Mouse (Mus musculus): ENCODE results near the gene Hint2. TPM values are rescaled to one million over a fixed set of nuclear protein-coding genes. Genes with fewer than 3 reads are reported as not detected.

Gene Hint2
- total and polyA plus RNA-seq, 3 experiments: 6.4 to 27.9 (median 17.8) TPM

DNA sequence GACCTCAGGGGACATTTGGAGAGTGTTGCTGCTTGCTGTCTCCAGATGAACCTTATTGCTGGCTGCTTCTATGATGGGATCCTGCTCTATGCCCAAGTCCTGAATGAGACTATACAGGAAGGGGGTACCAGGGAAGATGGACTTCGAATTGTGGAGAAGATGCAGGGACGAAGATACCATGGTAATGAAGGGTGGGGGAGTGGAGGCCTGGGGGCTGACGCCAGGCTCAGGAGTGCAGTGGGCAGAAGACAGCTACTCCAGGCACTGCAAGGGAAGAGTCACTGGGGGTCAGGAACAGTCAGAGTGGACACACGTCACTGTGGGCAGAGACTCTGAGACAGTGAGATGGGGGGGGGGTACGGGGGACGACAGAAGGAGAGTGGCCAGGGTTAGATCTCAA lies 15.8 kb downstream of the Hint2 start:
- no peak for DNase-seq (ENCODE audit: extremely low read depth)
- dilution Hi-C loops (cut with MboI; ENCODE audit: extremely low pct_ligation_motif_present, extremely low pct_unique_long_range_greater_than_20kb, low sequenced_read_pairs): no loop called here
- Histone ChIP-seq H3K9ac (ENCODE audit: insufficient read depth, low read depth) (no peak overlapping the region), H3K27ac (ENCODE audit: insufficient read depth, low read depth) (no peak overlapping the region), H3K9me3 (replicated peaks; ENCODE audit: low read length) (no peaks in the 10 kb centered on the region), H3K4me3 (replicated peaks in 1 of 3; ENCODE audit: low read depth in 2 of 3, low read length in 2 of 3, poor library complexity in 1 of 3) (no peak overlapping the region), H3K36me3 (replicated peaks in 1 of 2; ENCODE audit: control insufficient read depth in 1 of 2, insufficient read depth in 1 of 2, low read length in 1 of 2) (no peaks in the 10 kb centered on the region), H3K4me1 (ENCODE audit: control insufficient read depth in 1 of 2, insufficient read depth in 2 of 2) (peaks cover 5 to 6% of the 10 kb centered on the region in 2 experiments; a peak in 1 of 4 replicates), H3K27me3 (replicated peaks) (peaks cover 32% of the 10 kb centered on the region), H3K79me2 (replicated peaks; ENCODE audit: control insufficient read depth, extremely low read depth, insufficient read depth, poor library complexity, severe bottlenecking) (no peaks in the 10 kb centered on the region), H3K4me2 (ENCODE audit: insufficient read depth, low read depth, poor library complexity, severe bottlenecking) (no peak overlapping the region)
- no peak for TF ChIP-seq TCF12 (IDR thresholded peaks at IDR 0.05; ENCODE audit: low read depth, low read length)
- TF ChIP-seq MXI1 (IDR thresholded peaks at IDR 0.05; ENCODE audit: low read depth, low read length): no peak
- TF ChIP-seq MEF2A (IDR thresholded peaks at IDR 0.05; ENCODE audit: borderline replicate concordance, low read depth, low read length): no peak
- TF ChIP-seq HCFC1 (IDR thresholded peaks at IDR 0.05; ENCODE audit: low read depth, low read length): no peak
- no peak for TF ChIP-seq BHLHE40 (IDR thresholded peaks at IDR 0.05; ENCODE audit: low read depth, low read length)
- no peak for TF ChIP-seq MAFK (IDR thresholded peaks at IDR 0.05; ENCODE audit: insufficient replicate concordance, low read length)
- TF ChIP-seq ZMIZ1 (IDR thresholded peaks at IDR 0.05; ENCODE audit: low read depth, low read length): no peak
- no peak for TF ChIP-seq SIN3A (IDR thresholded peaks at IDR 0.05; ENCODE audit: low read length)
- no peak for TF ChIP-seq POLR2A (IDR thresholded peaks at IDR 0.05; ENCODE audit: low read depth, low read length)
- TF ChIP-seq KAT2A (IDR thresholded peaks at IDR 0.05; ENCODE audit: insufficient replicate concordance, low read length): no peak
- no peak for TF ChIP-seq ETS1 (conservative IDR thresholded peaks at IDR 0.05; ENCODE audit: low read depth, low read length)
- no peak for TF ChIP-seq JUN (IDR thresholded peaks at IDR 0.05; ENCODE audit: insufficient read depth, low read depth, low read length)
- no peak for TF ChIP-seq UBTF (IDR thresholded peaks at IDR 0.05; ENCODE audit: low read depth, low read length)
- no peak for TF ChIP-seq ELF1 (IDR thresholded peaks at IDR 0.05; ENCODE audit: low read depth, low read length)
- TF ChIP-seq ZC3H11A (IDR thresholded peaks at IDR 0.05; ENCODE audit: low read depth, low read length): no peak
- no peak for TF ChIP-seq E2F4 (IDR thresholded peaks at IDR 0.05; ENCODE audit: insufficient replicate concordance, low read depth, low read length)
- no peak for TF ChIP-seq SMC3 (IDR thresholded peaks at IDR 0.05; ENCODE audit: low read depth, low read length)
- no peak for TF ChIP-seq TBP (conservative IDR thresholded peaks at IDR 0.05; ENCODE audit: low read depth, low read length)
- TF ChIP-seq IRF4 (IDR thresholded peaks at IDR 0.05; ENCODE audit: low read depth, low read length): no peak
- in situ Hi-C loops (cut with MboI; ENCODE audit: low pct_ligation_motif_present, low pct_unique_long_range_greater_than_20kb, low sequenced_read_pairs): no loop called here

DNA sequence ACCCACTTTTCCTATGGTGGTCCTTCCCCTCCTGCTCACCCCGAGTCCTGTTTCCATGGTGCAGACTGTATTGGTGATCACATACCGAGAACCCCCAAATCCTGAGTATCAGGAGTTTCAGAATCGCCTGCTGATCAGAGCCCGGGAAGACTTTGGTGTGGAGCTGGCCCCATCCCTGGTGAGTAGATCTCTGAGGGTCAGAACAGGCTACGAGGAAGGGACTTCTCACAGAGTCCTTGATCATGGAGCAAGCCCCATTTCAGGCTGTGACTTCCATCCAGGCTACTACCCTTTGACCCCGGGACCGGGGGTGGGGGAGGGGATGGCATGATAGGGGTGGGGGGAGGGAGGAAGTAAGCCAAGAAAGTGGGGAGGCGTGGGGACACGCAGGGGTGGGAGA lies 16.2 kb downstream of the Hint2 start:
- H3K27me3 ChIP-seq (replicated peaks): peaks cover 36% of the 10 kb centered on the region
- H3K9ac ChIP-seq (ENCODE audit: insufficient read depth, low read depth): no peak overlapping the region
- H3K79me2 ChIP-seq (replicated peaks; ENCODE audit: control insufficient read depth, extremely low read depth, insufficient read depth, poor library complexity, severe bottlenecking): no peaks in the 10 kb centered on the region
- peaks cover 5 to 6% of the 10 kb centered on the region in 2 experiments; a peak in 1 of 4 replicates for H3K4me1 ChIP-seq (ENCODE audit: control insufficient read depth in 1 of 2, insufficient read depth in 2 of 2)
- H3K36me3 ChIP-seq (replicated peaks in 1 of 2; ENCODE audit: control insufficient read depth in 1 of 2, insufficient read depth in 1 of 2, low read length in 1 of 2): no peaks in the 10 kb centered on the region
- no peak overlapping the region for H3K27ac ChIP-seq (ENCODE audit: insufficient read depth, low read depth)
- H3K4me2 ChIP-seq (ENCODE audit: insufficient read depth, low read depth, poor library complexity, severe bottlenecking): no peak overlapping the region
- in situ Hi-C loops (cut with MboI; ENCODE audit: low pct_ligation_motif_present, low pct_unique_long_range_greater_than_20kb, low sequenced_read_pairs) (no loop called here), dilution Hi-C loops (cut with MboI; ENCODE audit: extremely low pct_ligation_motif_present, extremely low pct_unique_long_range_greater_than_20kb, low sequenced_read_pairs) (no loop called here)
- TF ChIP-seq HCFC1 (IDR thresholded peaks at IDR 0.05; ENCODE audit: low read depth, low read length): no peak
- no peak for TF ChIP-seq MAFK (IDR thresholded peaks at IDR 0.05; ENCODE audit: insufficient replicate concordance, low read length)
- TF ChIP-seq RAD21 (IDR thresholded peaks at IDR 0.05; ENCODE audit: low read depth, low read length): no peak
- no peak for TF ChIP-seq MYC (IDR thresholded peaks at IDR 0.05; ENCODE audit: low read depth, low read length)
- no peak for TF ChIP-seq ETS1 (conservative IDR thresholded peaks at IDR 0.05; ENCODE audit: low read depth, low read length)
- TF ChIP-seq TBP (conservative IDR thresholded peaks at IDR 0.05; ENCODE audit: low read depth, low read length): no peak
- TF ChIP-seq PAX5 (IDR thresholded peaks at IDR 0.05; ENCODE audit: low read length): no peak
- no peak for TF ChIP-seq JUND (conservative IDR thresholded peaks at IDR 0.05; ENCODE audit: low read depth, low read length)
- no peak for TF ChIP-seq CHD2 (IDR thresholded peaks at IDR 0.05; ENCODE audit: low read length)
- TF ChIP-seq GABPA (IDR thresholded peaks at IDR 0.05; ENCODE audit: insufficient replicate concordance, low read depth, low read length): no peak
- no peak for TF ChIP-seq E2F4 (IDR thresholded peaks at IDR 0.05; ENCODE audit: insufficient replicate concordance, low read depth, low read length)
- no peak for TF ChIP-seq MEF2A (IDR thresholded peaks at IDR 0.05; ENCODE audit: borderline replicate concordance, low read depth, low read length)
- TF ChIP-seq ZKSCAN1 (IDR thresholded peaks at IDR 0.05; ENCODE audit: borderline replicate concordance, low read depth, low read length): no peak
- no peak for TF ChIP-seq USF1 (IDR thresholded peaks at IDR 0.05; ENCODE audit: low read depth, low read length)
- TF ChIP-seq ZNF384 (IDR thresholded peaks at IDR 0.05; ENCODE audit: low read depth, low read length): no peak
- no peak for TF ChIP-seq MXI1 (IDR thresholded peaks at IDR 0.05; ENCODE audit: low read depth, low read length)
- no peak for TF ChIP-seq NRF1 (IDR thresholded peaks at IDR 0.05; ENCODE audit: low read depth, low read length)
- H3K9me3 ChIP-seq (replicated peaks; ENCODE audit: low read length): no peaks in the 10 kb centered on the region
- DNase-seq (ENCODE audit: extremely low read depth): no peak
- no peak overlapping the region for H3K4me3 ChIP-seq (replicated peaks in 1 of 3; ENCODE audit: low read depth in 2 of 3, low read length in 2 of 3, poor library complexity in 1 of 3)

All from CH12.LX (cell line).